Mouse (Mus musculus): ENCODE measurements around the gene Ccn1.

GRCm38 (mm10) chr3:145605437-145606123 is 44.2 kb downstream of the Ccn1 start:
- TF ChIP-seq CTCF (IDR thresholded peaks at IDR 0.05; ENCODE audit: borderline replicate concordance, control insufficient read depth, extremely low read depth, insufficient read depth, low read length, poor library complexity) = no peak
- TF ChIP-seq POLR2A (IDR thresholded peaks at IDR 0.05; ENCODE audit: control insufficient read depth, extremely low read depth, insufficient read depth, low read length, poor library complexity) = no peak

Measured in thymus, adult 2 months (tissue).